Mouse (Mus musculus) cerebellum, adult 2 months (tissue): ENCODE data around the gene Bcan. TPM values are rescaled to one million over a fixed set of nuclear protein-coding genes. Genes with fewer than 3 reads are reported as not detected.

Experiments used
- DNase-seq, 2 experiments: peaks; one replicate each; pipeline ENCODE4 v3.0.0; 2021
- H3K27ac ChIP-seq: fragments of 200-500 bp; 2 replicates; pipeline ENCODE4 v1.5.1; 2012; ENCODE audit warnings: low read length, control low read depth, inconsistent platforms; ENCODE audit not compliant: insufficient read depth
- H3K27me3 ChIP-seq: fragments of 200-500 bp; 2 replicates; pipeline ENCODE4 v1.6.1; 2012; ENCODE audit warnings: inconsistent platforms, mild to moderate bottlenecking, low read length, moderate library complexity; ENCODE audit not compliant: control insufficient read depth, insufficient read depth
- H3K4me1 ChIP-seq: fragments of 200-500 bp; 2 replicates; pipeline ENCODE4 v1.6.1; 2011; ENCODE audit warnings: low read length; ENCODE audit not compliant: control insufficient read depth, insufficient read depth
- H3K4me3 ChIP-seq: fragments of 200-500 bp; replicated peaks from 2 replicates; pipeline ENCODE3; 2011; ENCODE audit warnings: mild to moderate bottlenecking, low read depth, low read length, control low read depth; ENCODE audit not compliant: insufficient read depth
- CTCF ChIP-seq: fragments of 200-500 bp; IDR thresholded peaks from 2 replicates; pipeline ENCODE4 v1.5.1; 2011; ENCODE audit warnings: low read depth, mild to moderate bottlenecking, control low read depth, low read length, moderate library complexity, borderline replicate concordance; ENCODE audit not compliant: insufficient read depth
- POLR2A ChIP-seq: fragments of 200-500 bp; IDR thresholded peaks from 2 replicates; pipeline ENCODE4 v1.6.1; 2011; ENCODE audit warnings: low read length, control low read depth, borderline replicate concordance; ENCODE audit not compliant: insufficient read depth
- WGBS: fragments of 180-500 bp; shearing (Covaris S2); methylation state at CpG from one replicate; pipeline ENCODE4 v1.1.7; 2018; 5-methylcytosine and 5-hydroxymethylcytosine counted together
- polyA plus RNA-seq: library from polyadenylated mRNA; depleted of rRNA; stranded (reverse); fragments of >200 nt; gene quantifications from 2 replicates; pipeline ENCODE4 v1.2.3, GENCODE M21; 2012

Bcan gene
- polyA plus RNA-seq, 1 experiment = 400 TPM

- TF ChIP-seq POLR2A (no peak), CTCF (no peak)
- DNase-seq = no peak
- Histone ChIP-seq H3K27me3 (no peaks in the 10 kb centered on the region), H3K27ac (no peak overlapping the region), H3K4me1 (peaks cover 11% of the 10 kb centered on the region), H3K4me3 (no peak overlapping the region)
- 25% methylated on average over 13 of the region's 13 CpGs for WGBS
These were observed 17.0 kb downstream of the Bcan start for GRCm38 (mm10) chr3:87982836-87983601.

GRCm38 (mm10) chr3:87981894-87982835 lies 17.9 kb downstream of the Bcan start:
- no peak overlapping the region for H3K4me3 ChIP-seq
- DNase-seq = no peak
- peaks cover 9% of the 10 kb centered on the region; the same call in 1 of the 2 replicates for H3K4me1 ChIP-seq
- H3K27me3 ChIP-seq = no peaks in the 10 kb centered on the region
- no peak for TF ChIP-seq POLR2A
- TF ChIP-seq CTCF = no peak
- H3K27ac ChIP-seq = no peak overlapping the region
- WGBS = 51% methylated on average over 12 of the region's 12 CpGs

GRCm38 (mm10) chr3:87981214-87981760 lies 18.7 kb downstream of the Bcan start:
- no peak for TF ChIP-seq CTCF
- no peak for TF ChIP-seq POLR2A
- Histone ChIP-seq H3K27ac (no peak overlapping the region), H3K4me1 (0 out of 2 replicates have a peak, but pooled peaks cover 3% of the 10 kb centered on the region), H3K4me3 (no peak overlapping the region), H3K27me3 (no peaks in the 10 kb centered on the region)
- DNase-seq = no peak
- 67% methylated on average over 6 of the region's 6 CpGs for WGBS

GRCm38 (mm10) chr3:87980728-87981127 lies 19.3 kb downstream of the Bcan start:
- Histone ChIP-seq H3K4me1 (0 out of 2 replicates have a peak, but pooled peaks cover 2% of the 10 kb centered on the region), H3K27me3 (no peaks in the 10 kb centered on the region), H3K4me3 (no peak overlapping the region), H3K27ac (no peak overlapping the region)
- TF ChIP-seq CTCF (no peak), POLR2A (no peak)
- 75% methylated on average over 5 of the region's 5 CpGs for WGBS
- DNase-seq = no peak

- DNase-seq = no peak
- TF ChIP-seq POLR2A = no peak
- TF ChIP-seq CTCF = no peak
- 64% methylated on average over 3 of the region's 3 CpGs for WGBS
These were observed 19.9 kb downstream of the Bcan start for GRCm38 (mm10) chr3:87980085-87980484.

GRCm38 (mm10) chr3:87979493-87979892 lies 20.5 kb downstream of the Bcan start:
- Histone ChIP-seq H3K4me1 (no peaks in the 10 kb centered on the region), H3K4me3 (no peak overlapping the region), H3K27me3 (no peaks in the 10 kb centered on the region), H3K27ac (no peak overlapping the region)
- DNase-seq = no peak
- WGBS = 86% methylated on average over 5 of the region's 5 CpGs
- TF ChIP-seq CTCF (no peak), POLR2A (no peak)

More at GRCm38 (mm10) chr3:87980085-87980484, 19.9 kb downstream of the Bcan start:
- no peak overlapping the region for H3K27ac ChIP-seq
- no peaks in the 10 kb centered on the region for H3K27me3 ChIP-seq
- no peaks in the 10 kb centered on the region for H3K4me1 ChIP-seq
- no peak overlapping the region for H3K4me3 ChIP-seq

GRCm38 (mm10) chr3:87974381-87974987 lies 25.5 kb downstream of the Bcan start:
- no peak overlapping the region for H3K4me3 ChIP-seq
- TF ChIP-seq POLR2A = no peak
- TF ChIP-seq CTCF = no peak
- no peak for DNase-seq
- peaks cover 7% of the 10 kb centered on the region; the same call in 1 of the 2 replicates for H3K4me1 ChIP-seq
- WGBS = 29% methylated on average over 12 of the region's 12 CpGs
- H3K27ac ChIP-seq = no peak overlapping the region
- H3K27me3 ChIP-seq = peaks cover 5% of the 10 kb centered on the region
